In the genomic region with DNA sequence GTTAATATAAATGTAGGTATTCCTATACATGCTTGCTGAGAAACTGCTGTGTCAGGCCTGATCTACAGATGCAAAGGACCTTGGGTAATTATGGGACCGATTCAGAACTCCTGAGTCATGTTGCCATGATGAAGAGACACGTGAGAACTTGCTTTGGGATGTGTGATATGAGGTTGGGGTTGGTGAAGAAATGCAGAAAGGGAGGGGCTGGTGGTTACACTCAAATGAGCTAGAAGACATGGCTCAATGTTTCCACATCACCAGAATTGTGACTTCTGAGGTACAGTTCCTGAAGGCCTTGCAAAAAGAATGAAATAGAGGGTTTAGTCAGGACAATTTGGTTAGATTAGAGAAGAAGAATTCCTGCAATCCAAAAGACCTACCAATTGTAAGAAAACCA, we compare ENCODE assay signal across 25 mouse cellular contexts.
DNase-seq lines count a peak whose midpoint lies in the region; ATAC-seq and TF ChIP-seq lines count a peak whose summit lies in the region.
"Had no signal": no experiment of that assay in that cellular context is flagged by ENCODE, and none has a peak within 500 bp of the region (broad histone marks: within the 10 kb centered on the region; RNA-seq: fewer than 3 reads in every experiment).

No protein-coding gene starts in this region.

- H3K27ac ChIP-seq in midbrain, embryonic 11.5 days (ENCODE audit: low read depth, low read length) = no peak overlapping the region
- no peak overlapping the region for H3K27ac ChIP-seq in midbrain, embryonic 13.5 days
- H3K27ac ChIP-seq: embryonic facial prominence, embryonic 10.5 days; embryonic facial prominence, embryonic 13.5 days; hindbrain, embryonic 12.5 days; hindbrain, embryonic 15.5 days had no signal

- no peak for ATAC-seq in midbrain, embryonic 11.5 days (ENCODE audit: low FRiP score)
- ATAC-seq in midbrain, embryonic 13.5 days = no peak
- no peak for ATAC-seq in Patski
- peak; percentile 25; the same call in 1 of the 2 replicates for ATAC-seq in granulocyte monocyte progenitor cell, adult 5-6 weeks (replicated peaks; ENCODE audit: poor library complexity, severe bottlenecking)
- ATAC-seq: CD4-positive, CD25-positive, alpha-beta regulatory T cell, adult 4 months; forebrain, embryonic 14.5 days; forebrain, postnatal 0 days; intestine, postnatal 0 days had no signal

- no peak overlapping the region for H3K4me2 ChIP-seq in midbrain, embryonic 11.5 days
- no peak overlapping the region for H3K4me2 ChIP-seq in midbrain, embryonic 13.5 days (replicated peaks)
- H3K4me2 ChIP-seq: embryonic facial prominence, embryonic 13.5 days; heart, embryonic 11.5 days; hindbrain, embryonic 12.5 days; hindbrain, embryonic 15.5 days had no signal

- no peak for TF ChIP-seq CTCF in Patski (IDR thresholded peaks at IDR 0.05)

- H3K4me1 ChIP-seq in midbrain, embryonic 11.5 days (ENCODE audit: control insufficient read depth, insufficient read depth, low read length) = peaks cover 10% of the 10 kb centered on the region; the same call in 1 of the 2 replicates
- H3K4me1 ChIP-seq in midbrain, embryonic 13.5 days (replicated peaks) = peaks cover 11% of the 10 kb centered on the region
- H3K4me1 ChIP-seq: embryonic facial prominence, embryonic 13.5 days; hindbrain, embryonic 15.5 days had no signal

- CTCF ChIA-PET in Patski (lab: Charles Lee) = no interaction called here

- in situ Hi-C loops in Patski (cut with MboI; ENCODE audit: low pct_unique_long_range_greater_than_20kb) = no loop called here

- POLR2A ChIA-PET in Patski (lab: Charles Lee) = no interaction called here

- WGBS in midbrain, embryonic 11.5 days = 92% methylated on average over 2 of the region's 2 CpGs
- WGBS in midbrain, embryonic 13.5 days = 84% methylated on average over 2 of the region's 2 CpGs

- no peaks in the 10 kb centered on the region for H3K27me3 ChIP-seq in midbrain, embryonic 11.5 days (ENCODE audit: control insufficient read depth, insufficient read depth, low read length)
- 0 out of 2 replicates have a peak, but pooled peaks cover 3% of the 10 kb centered on the region for H3K27me3 ChIP-seq in midbrain, embryonic 13.5 days
- H3K27me3 ChIP-seq in Patski = no peaks in the 10 kb centered on the region
- H3K27me3 ChIP-seq: embryonic facial prominence, embryonic 13.5 days; hindbrain, embryonic 12.5 days; hindbrain, embryonic 15.5 days had no signal

- no peaks in the 10 kb centered on the region for H3K36me3 ChIP-seq in midbrain, embryonic 11.5 days (ENCODE audit: control insufficient read depth, insufficient read depth, low read length)
- H3K36me3 ChIP-seq in midbrain, embryonic 13.5 days = no peaks in the 10 kb centered on the region
- H3K36me3 ChIP-seq: embryonic facial prominence, embryonic 10.5 days; embryonic facial prominence, embryonic 13.5 days; hindbrain, embryonic 12.5 days; hindbrain, embryonic 15.5 days had no signal

- H3K9me3 ChIP-seq in midbrain, embryonic 11.5 days (ENCODE audit: control insufficient read depth, low read length) = no peaks in the 10 kb centered on the region
- no peaks in the 10 kb centered on the region for H3K9me3 ChIP-seq in midbrain, embryonic 13.5 days
- H3K9me3 ChIP-seq: embryonic facial prominence, embryonic 10.5 days; embryonic facial prominence, embryonic 13.5 days; hindbrain, embryonic 12.5 days; hindbrain, embryonic 15.5 days had no signal

- no peak overlapping the region for H3K4me3 ChIP-seq in midbrain, embryonic 11.5 days (ENCODE audit: low read depth, low read length)
- no peak overlapping the region for H3K4me3 ChIP-seq in midbrain, embryonic 13.5 days (replicated peaks)
- H3K4me3 ChIP-seq: embryonic facial prominence, embryonic 10.5 days; embryonic facial prominence, embryonic 13.5 days; hindbrain, embryonic 12.5 days; hindbrain, embryonic 15.5 days had no signal

- peak; percentile 51 for DNase-seq in midbrain, embryonic 11.5 days (ENCODE audit: low spot score, missing footprints)
- peak; percentile 34 for DNase-seq in Patski (ENCODE audit: low read depth, low spot score)
- DNase-seq in kidney, adult 9 months = no peak
- DNase-seq in thymus, postnatal 4 days = no peak
- DNase-seq in ovary, postnatal 36 days (ENCODE audit: low spot score) = no peak
- DNase-seq: adrenal gland, adult 2 months; adrenal gland, postnatal 14 days; cerebellum, adult 11-12 months; cerebellum, adult 8-10 months; cerebellum, postnatal 10 days; cerebellum, postnatal 36 days; embryo, embryonic 11 days; forebrain, postnatal 0 days; gastrocnemius, postnatal 25 days; heart, postnatal 36 days had no signal

- no peak overlapping the region for H3K9ac ChIP-seq in midbrain, embryonic 11.5 days (ENCODE audit: low read length)
- H3K9ac ChIP-seq in midbrain, embryonic 13.5 days (replicated peaks) = no peak overlapping the region
- H3K9ac ChIP-seq: embryonic facial prominence, embryonic 13.5 days; forebrain, postnatal 0 days; hindbrain, embryonic 12.5 days; hindbrain, embryonic 15.5 days had no signal

Comparison
In these comparisons a context has a peak if more than half of its experiments do, and no peak if none do; other contexts are left out.
1. DNase-seq: peak in midbrain, embryonic 11.5 days (single experiment) and Patski (single experiment); none in kidney, adult 9 months (single experiment), thymus, postnatal 4 days (single experiment) and ovary, postnatal 36 days (single experiment).